Mouse (Mus musculus) G1E (cell line): ENCODE measurements around the gene Dvl1. TPM values are rescaled to one million over a fixed set of nuclear protein-coding genes. Genes with fewer than 3 reads are reported as not detected.

Experiments
- ATAC-seq: 2 replicates; pipeline ENCODE4 v1.8.0; 2016; ENCODE audit warnings: mild to moderate bottlenecking; ENCODE audit not compliant: insufficient number of reproducible peaks, poor library complexity, low FRiP score, severe bottlenecking; ENCODE audit errors: extremely low read depth
- DNase-seq: peaks from one replicate; pipeline ENCODE4 v3.0.0; 2012; ENCODE audit warnings: low spot score
- H3K27me3 ChIP-seq: 2 replicates; pipeline ENCODE4 v1.6.1; 2012; ENCODE audit warnings: mild to moderate bottlenecking, low read length, inconsistent platforms; ENCODE audit not compliant: insufficient read depth
- H3K36me3 ChIP-seq: replicated peaks from 2 replicates; pipeline ENCODE3; 2012; ENCODE audit warnings: mild to moderate bottlenecking, inconsistent platforms
- H3K4me1 ChIP-seq: 2 replicates; pipeline ENCODE4 v1.6.1; 2012; ENCODE audit warnings: low read depth, low read length, inconsistent platforms, mixed read lengths; ENCODE audit not compliant: insufficient read depth
- H3K4me3 ChIP-seq: 2 replicates; pipeline ENCODE4 v1.5.1; 2012; ENCODE audit warnings: low read depth, mild to moderate bottlenecking, inconsistent platforms, low read length, moderate library complexity, mixed read lengths
- H3K9me3 ChIP-seq: replicated peaks from 2 replicates; pipeline ENCODE4 v1.6.1; 2012; ENCODE audit warnings: inconsistent platforms
- CTCF ChIP-seq: IDR thresholded peaks from 2 replicates; pipeline ENCODE4 v1.5.1; 2012; ENCODE audit warnings: low read depth, low read length, inconsistent platforms, mixed read lengths
- GATA1 ChIP-seq: IDR thresholded peaks from 2 replicates; pipeline ENCODE4 v1.6.1; 2012; ENCODE audit warnings: borderline replicate concordance, low read length, inconsistent platforms, mixed read lengths
- GATA2 ChIP-seq: IDR thresholded peaks from 2 replicates; pipeline ENCODE4 v1.6.1; 2012; ENCODE audit warnings: low read depth, low read length, inconsistent platforms, borderline replicate concordance
- POLR2AphosphoS5 ChIP-seq: IDR thresholded peaks from 2 replicates; pipeline ENCODE4 v1.6.1; 2012; ENCODE audit warnings: low read depth, low read length, inconsistent platforms; ENCODE audit not compliant: insufficient replicate concordance
- TAL1 ChIP-seq: conservative IDR thresholded peaks from 2 replicates; pipeline ENCODE4 v1.6.1; 2012; ENCODE audit warnings: low read depth, low read length, inconsistent platforms, mixed read lengths
- polyA plus RNA-seq: library from polyadenylated mRNA; stranded (reverse); fragments of >175 nt; gene quantifications from 2 replicates; pipeline ENCODE4 v1.2.3, GENCODE M21; 2012
- total RNA-seq, 2 experiments: library from RNA; stranded (forward) in 1 of 2; stranded (reverse) in 1 of 2; fragments of 200-1000 nt in 1 of 2; fragments of >200 nt in 1 of 2; fragmentation: Nextera tagmentation in 1 of 2; gene quantifications; 2 replicates each; pipeline ENCODE4 v1.2.3; 2014 to 2017

Dvl1 gene
- total and polyA plus RNA-seq, 3 experiments: 9.2 to 77.7 (median 14.4) TPM

DNA sequence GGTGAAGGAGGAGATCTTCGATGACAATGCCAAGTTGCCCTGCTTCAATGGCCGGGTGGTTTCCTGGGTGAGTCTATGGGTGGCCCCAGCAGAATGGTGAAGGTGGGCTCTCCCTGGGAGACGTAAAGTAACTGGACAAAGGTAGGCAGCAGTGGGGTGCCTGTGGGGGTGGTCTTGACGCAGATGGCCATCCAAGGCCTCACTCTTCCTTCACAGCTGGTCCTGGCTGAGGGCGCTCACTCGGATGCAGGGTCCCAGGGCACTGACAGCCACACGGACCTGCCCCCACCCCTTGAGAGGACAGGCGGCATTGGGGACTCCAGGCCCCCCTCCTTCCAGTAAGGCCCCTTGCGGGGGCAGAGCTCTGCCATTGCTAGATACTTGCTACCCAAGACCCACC lies 6.2 kb downstream of the Dvl1 start:
- ATAC-seq (no peak), DNase-seq (no peak)
- no peaks in the 10 kb centered on the region for H3K27me3 ChIP-seq
- H3K4me3 ChIP-seq: no peak overlapping the region
- peaks cover 53% of the 10 kb centered on the region for H3K4me1 ChIP-seq
- H3K36me3 ChIP-seq: peaks cover 100% of the 10 kb centered on the region
- H3K9me3 ChIP-seq: no peaks in the 10 kb centered on the region
- TF ChIP-seq CTCF: no peak
- no peak for TF ChIP-seq GATA2
- TF ChIP-seq POLR2AphosphoS5: no peak
- no peak for TF ChIP-seq GATA1
- TF ChIP-seq TAL1: no peak

DNA sequence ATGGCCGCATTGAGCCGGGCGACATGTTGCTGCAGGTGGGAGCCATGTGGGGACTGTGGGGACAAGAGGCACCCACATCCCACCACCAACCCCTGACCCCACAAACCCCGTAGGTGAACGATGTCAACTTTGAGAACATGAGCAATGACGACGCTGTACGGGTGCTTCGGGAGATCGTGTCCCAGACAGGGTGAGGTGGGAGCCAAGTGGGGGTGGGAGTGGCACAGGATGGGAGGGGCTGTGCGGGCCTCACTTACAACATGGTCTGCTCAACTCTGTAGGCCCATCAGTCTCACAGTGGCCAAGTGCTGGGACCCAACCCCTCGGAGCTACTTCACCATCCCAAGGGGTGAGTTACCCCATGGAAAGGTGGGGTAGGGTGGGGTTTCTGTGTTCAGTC lies 7.8 kb downstream of the Dvl1 start:
- H3K4me1 ChIP-seq: peaks cover 37% of the 10 kb centered on the region
- no peak for DNase-seq
- H3K36me3 ChIP-seq: peaks cover 100% of the 10 kb centered on the region
- H3K9me3 ChIP-seq: no peaks in the 10 kb centered on the region
- H3K27me3 ChIP-seq: no peaks in the 10 kb centered on the region
- ATAC-seq: no peak
- no peak for TF ChIP-seq CTCF
- TF ChIP-seq GATA2: no peak
- TF ChIP-seq GATA1: no peak
- TF ChIP-seq TAL1: no peak
- TF ChIP-seq POLR2AphosphoS5: no peak
- H3K4me3 ChIP-seq: no peak overlapping the region

DNA sequence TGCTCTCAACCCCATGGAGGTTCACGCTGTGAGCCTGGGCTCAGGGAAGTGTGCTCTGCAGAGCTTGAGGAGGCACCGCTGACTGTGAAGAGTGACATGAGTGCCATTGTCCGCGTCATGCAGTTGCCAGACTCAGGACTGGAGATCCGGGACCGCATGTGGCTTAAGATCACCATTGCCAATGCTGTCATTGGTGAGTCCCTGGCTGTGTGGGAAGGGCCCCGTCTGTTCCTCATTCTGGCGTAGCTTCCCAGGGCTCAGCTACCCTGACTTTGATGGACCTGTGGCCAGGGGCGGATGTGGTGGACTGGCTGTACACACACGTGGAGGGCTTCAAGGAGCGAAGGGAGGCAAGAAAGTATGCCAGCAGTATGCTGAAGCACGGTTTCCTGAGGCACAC lies 8.9 kb downstream of the Dvl1 start:
- ATAC-seq: no peak
- Histone ChIP-seq H3K4me3 (no peak overlapping the region), H3K4me1 (peaks cover 28% of the 10 kb centered on the region), H3K27me3 (no peaks in the 10 kb centered on the region), H3K9me3 (no peaks in the 10 kb centered on the region), H3K36me3 (peaks cover 100% of the 10 kb centered on the region)
- DNase-seq: no peak
- TF ChIP-seq GATA2 (no peak), POLR2AphosphoS5 (no peak), TAL1 (no peak), GATA1 (no peak), CTCF (no peak)

DNA sequence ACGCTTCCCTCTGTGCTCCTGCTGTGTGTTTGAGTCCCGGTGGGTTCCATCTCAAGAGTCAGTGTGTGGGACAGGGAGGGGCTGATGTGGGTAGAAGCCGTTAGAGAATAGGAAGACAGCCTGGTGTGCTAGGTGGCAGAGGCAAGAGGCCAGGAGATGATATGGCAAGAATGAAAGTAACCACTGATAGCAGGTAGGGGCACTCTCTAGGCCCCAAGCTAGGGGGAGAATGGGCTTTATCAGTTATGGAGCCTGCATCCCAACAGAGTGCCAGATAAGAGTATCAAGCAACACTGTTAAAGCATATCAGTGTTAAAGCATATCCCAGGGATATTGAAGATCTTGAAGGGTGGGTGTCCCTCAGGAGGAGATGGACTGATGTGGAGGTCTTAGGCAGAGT lies 9.7 kb downstream of the Dvl1 start:
- H3K4me1 ChIP-seq: peaks cover 23% of the 10 kb centered on the region
- peaks cover 100% of the 10 kb centered on the region for H3K36me3 ChIP-seq
- TF ChIP-seq GATA2: no peak
- TF ChIP-seq POLR2AphosphoS5: no peak
- no peak for TF ChIP-seq TAL1
- DNase-seq (no peak), ATAC-seq (no peak)
- H3K4me3 ChIP-seq: peak overlapping the region; percentile 24; the same call in 1 of the 2 replicates
- H3K9me3 ChIP-seq: no peaks in the 10 kb centered on the region
- no peaks in the 10 kb centered on the region for H3K27me3 ChIP-seq

DNA sequence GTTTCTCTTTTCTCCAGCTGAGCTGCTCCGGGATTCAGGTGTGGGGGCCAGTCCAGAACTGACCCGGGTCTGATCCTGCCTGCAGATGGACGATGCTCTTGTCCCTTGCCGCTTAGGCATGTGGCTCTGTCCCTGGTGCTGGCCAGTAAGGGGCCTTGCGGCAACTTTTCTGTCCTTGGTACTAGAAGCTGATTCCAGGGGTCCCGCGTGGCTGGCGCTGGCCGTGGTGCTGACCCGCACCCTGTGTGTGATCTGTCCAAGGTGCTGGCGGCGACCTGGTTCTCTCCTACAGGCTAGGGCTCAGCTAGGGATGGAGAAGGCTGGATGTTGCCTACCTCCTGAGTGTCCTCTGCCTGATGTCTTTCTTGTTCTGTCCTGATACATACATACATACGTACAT lies 12.1 kb downstream of the Dvl1 start:
- H3K36me3 ChIP-seq: peaks cover 99% of the 10 kb centered on the region
- no peaks in the 10 kb centered on the region for H3K9me3 ChIP-seq
- ATAC-seq: no peak; the same call in 1 of the 2 replicates
- no peaks in the 10 kb centered on the region for H3K27me3 ChIP-seq
- DNase-seq: peak; percentile 60
- peaks cover 22% of the 10 kb centered on the region for H3K4me1 ChIP-seq
- no peak overlapping the region for H3K4me3 ChIP-seq
- TF ChIP-seq TAL1: no peak

DNA sequence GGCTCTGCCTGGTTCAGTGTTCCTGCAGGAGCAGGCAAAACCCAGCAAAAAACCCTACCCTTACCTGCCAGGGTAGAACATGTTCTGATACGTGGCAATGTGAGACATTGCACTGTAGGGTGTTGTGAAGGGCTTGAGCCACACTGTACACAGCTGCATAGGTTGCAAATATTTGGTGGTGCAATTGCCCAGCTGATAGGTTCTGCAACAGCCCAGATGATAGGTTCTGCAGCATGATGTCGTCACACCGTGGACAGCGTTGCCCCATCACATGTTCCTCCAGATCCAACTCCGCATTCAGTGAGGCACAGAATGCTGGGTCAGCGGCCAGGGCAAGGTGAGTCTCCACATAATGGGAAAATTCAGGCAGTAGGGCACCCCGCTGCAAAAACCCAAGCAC lies 14.6 kb downstream of the Dvl1 start:
- DNase-seq: no peak
- no peak for ATAC-seq
- H3K4me3 ChIP-seq: no peak overlapping the region
- no peaks in the 10 kb centered on the region for H3K9me3 ChIP-seq
- peaks cover 6% of the 10 kb centered on the region for H3K4me1 ChIP-seq
- no peaks in the 10 kb centered on the region for H3K27me3 ChIP-seq
- H3K36me3 ChIP-seq: peaks cover 99% of the 10 kb centered on the region
- no peak for TF ChIP-seq CTCF

DNA sequence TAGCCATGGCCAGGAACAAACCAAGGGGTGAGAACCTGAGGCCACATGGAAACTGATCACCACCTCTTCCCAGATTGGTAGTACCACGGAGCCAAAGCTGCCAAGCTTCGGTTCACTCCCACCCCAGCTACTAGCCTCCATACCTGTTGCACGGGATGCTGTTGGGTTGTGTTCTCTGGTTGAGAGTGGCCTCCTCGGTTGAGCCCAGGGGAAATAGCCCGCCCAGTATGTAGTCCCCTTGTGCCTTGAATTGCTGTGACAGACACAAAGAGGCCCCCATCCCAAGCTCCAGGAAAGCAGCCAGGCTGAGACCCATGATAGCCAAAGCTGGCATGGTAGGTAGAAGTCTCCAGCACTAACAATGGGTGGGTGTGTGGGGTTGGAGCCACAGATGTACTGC lies 15.8 kb downstream of the Dvl1 start, which contains the start of gene Tas1r3:
Gene Tas1r3 (minus strand): TSS at position 362 of the 400 bp plus-strand sequence.
- peaks cover 97% of the 10 kb centered on the region for H3K36me3 ChIP-seq
- TF ChIP-seq GATA2: no peak
- no peak for TF ChIP-seq POLR2AphosphoS5
- TF ChIP-seq GATA1: no peak
- no peak for TF ChIP-seq CTCF
- TF ChIP-seq TAL1: no peak
- no peaks in the 10 kb centered on the region for H3K27me3 ChIP-seq
- ATAC-seq (no peak), DNase-seq (no peak)
- no peak within 1 kb of the TSS for H3K4me3 ChIP-seq
- H3K4me1 ChIP-seq: peaks cover under 1% of the 10 kb centered on the region; the same call in 1 of the 2 replicates
- H3K9me3 ChIP-seq: no peaks in the 10 kb centered on the region
